Mouse (Mus musculus) ES-E14 (cell line): ENCODE measurements around the gene Gm525. TPM values are rescaled to one million over a fixed set of nuclear protein-coding genes. Genes with fewer than 3 reads are reported as not detected.
"Not testable (repeated sequence)": the region's sequence is repeated elsewhere in the genome, so short reads cannot be mapped to it uniquely, and the experiment has no call there.

ENCODE experiments used
- DNase-seq: peaks from one replicate; pipeline ENCODE4 v3.0.0-alpha.2; 2013; ENCODE audit warnings: low read depth, low spot score
- H3K27ac ChIP-seq: 2 replicates; pipeline ENCODE4 v1.5.1; 2012; ENCODE audit warnings: low read depth, mild to moderate bottlenecking, low read length, moderate library complexity, mixed read lengths; ENCODE audit not compliant: poor library complexity, insufficient read depth, severe bottlenecking
- H3K36me3 ChIP-seq: 2 replicates; pipeline ENCODE4 v1.6.1; 2012; ENCODE audit warnings: mild to moderate bottlenecking, low read length, moderate library complexity, mixed read lengths; ENCODE audit not compliant: control insufficient read depth, poor library complexity, insufficient read depth, severe bottlenecking
- H3K4me1 ChIP-seq, 2 experiments: fragments of 150-350 bp in 1 of 2; sonication (generic) in 1 of 2; 2 replicates each; pipeline ENCODE4 v1.6.1; 2012; ENCODE audit warnings: low read length in 2 of 2, mild to moderate bottlenecking in 1 of 2, mixed read lengths in 1 of 2; ENCODE audit not compliant: control insufficient read depth in 2 of 2, insufficient read depth in 2 of 2, poor library complexity in 1 of 2
- H3K4me3 ChIP-seq, 2 experiments: fragments of 150-350 bp in 1 of 2; sonication (generic) in 1 of 2; 2 replicates each; pipeline ENCODE4 v1.5.1; 2012; ENCODE audit warnings: low read length in 2 of 2, low read depth in 1 of 2, mild to moderate bottlenecking in 1 of 2, mixed read lengths in 1 of 2; ENCODE audit not compliant: insufficient read depth in 1 of 2, poor library complexity in 1 of 2, severe bottlenecking in 1 of 2
- H3K9ac ChIP-seq: 2 replicates; pipeline ENCODE4 v1.6.1; 2012; ENCODE audit warnings: low read depth, mild to moderate bottlenecking, low read length, mixed read lengths; ENCODE audit not compliant: poor library complexity, insufficient read depth, severe bottlenecking
- H3K9me3 ChIP-seq: fragments of 150-350 bp; sonication (generic); 2 replicates; pipeline ENCODE4 v1.6.1; 2012; ENCODE audit warnings: low read depth, mild to moderate bottlenecking, low read length; ENCODE audit not compliant: control insufficient read depth, insufficient read depth
- CHD2 ChIP-seq: IDR thresholded peaks from 2 replicates; pipeline ENCODE4 v1.6.1; 2014; ENCODE audit warnings: mild to moderate bottlenecking, low read depth, low read length, inconsistent platforms
- HCFC1 ChIP-seq: IDR thresholded peaks from 2 replicates; pipeline ENCODE4 v1.6.1; 2012; ENCODE audit warnings: low read length, inconsistent platforms, borderline replicate concordance; ENCODE audit not compliant: insufficient read depth
- MAFK ChIP-seq: IDR thresholded peaks from 2 replicates; pipeline ENCODE4 v1.6.1; 2014; ENCODE audit warnings: mild to moderate bottlenecking, low read depth, low read length, inconsistent platforms; ENCODE audit not compliant: insufficient read depth
- ZC3H11A ChIP-seq: IDR thresholded peaks from 2 replicates; pipeline ENCODE4 v1.6.1; 2012; ENCODE audit warnings: low read depth, mild to moderate bottlenecking, inconsistent platforms, low read length, borderline replicate concordance
- ZNF384 ChIP-seq: IDR thresholded peaks from 2 replicates; pipeline ENCODE4 v1.6.1; 2012; ENCODE audit warnings: low read depth, low read length, inconsistent platforms
- in situ Hi-C, 2 experiments: fragments of 600-800 bp; cut with MboI; formaldehyde crosslinking; loops; one replicate each; pipeline ENCODE4 v1.15.1; 2025; ENCODE audit warnings: low sequenced_read_pairs in 2 of 2, inconsistent platforms in 1 of 2; ENCODE audit not compliant: unreplicated experiment in 2 of 2
- total RNA-seq: library from RNA; depleted of rRNA; stranded (reverse); fragments of 300-350 nt; gene quantifications from 2 replicates; pipeline ENCODE4 v1.2.3, GENCODE M21; 2012

Gm525 gene
- total RNA-seq, 1 experiment: 5.9 TPM

DNA sequence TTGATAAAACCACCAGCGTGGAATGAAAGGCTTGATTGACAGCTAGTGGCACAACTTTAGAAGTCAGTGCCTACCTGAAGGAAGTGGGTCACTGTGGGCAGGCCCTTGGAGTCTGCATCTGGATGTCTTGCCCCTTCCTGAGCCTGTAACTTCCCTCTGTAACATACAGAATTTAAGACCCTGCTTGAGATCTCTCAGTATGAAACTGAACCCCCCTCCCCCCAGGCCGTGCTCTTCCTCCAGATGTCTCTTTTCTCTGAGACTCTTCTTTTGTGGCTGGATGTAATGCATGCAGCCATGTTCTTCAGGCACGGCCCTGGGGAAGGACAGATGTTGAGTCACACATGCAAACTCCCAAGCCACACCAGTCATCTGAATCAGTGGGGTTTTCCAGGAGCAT, 21.7 kb downstream of the Gm525 start:
- H3K9me3 ChIP-seq: no peaks in the 10 kb centered on the region
- TF ChIP-seq ZNF384 (no peak), MAFK (no peak), ZC3H11A (no peak), CHD2 (no peak), HCFC1 (no peak)
- no peak overlapping the region for H3K27ac ChIP-seq
- no peak for DNase-seq
- H3K4me3 ChIP-seq: no peak overlapping the region
- no peaks in the 10 kb centered on the region; a peak in 1 of 4 replicates for H3K4me1 ChIP-seq
- no peak overlapping the region for H3K9ac ChIP-seq
- in situ Hi-C loops: loop anchor here in 1 of 2 experiments (10.0 kb wide), 1 partner anchor 209 kb away; the partner anchor contains the start of gene Nog
- no peaks in the 10 kb centered on the region for H3K36me3 ChIP-seq

DNA sequence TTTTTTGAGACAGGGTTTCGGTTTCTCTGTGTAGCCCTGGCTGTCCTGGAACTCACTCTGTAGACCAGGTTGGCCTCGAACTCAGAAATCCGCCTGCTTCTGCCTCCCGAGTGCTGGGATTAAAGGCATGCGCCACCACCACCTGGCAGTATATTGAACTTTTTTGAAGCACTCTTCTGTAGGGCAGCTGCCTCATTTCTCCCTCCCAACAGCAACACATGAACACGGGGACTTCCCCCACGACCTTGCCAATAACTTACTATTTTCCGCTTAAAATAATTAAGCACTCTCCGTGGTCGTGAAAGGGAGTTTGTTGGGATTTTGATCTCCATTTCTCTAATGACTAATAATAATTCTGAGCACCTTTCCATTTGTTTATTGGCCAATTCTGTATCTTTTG, 23.7 kb downstream of the Gm525 start:
- not testable (repeated sequence) for H3K4me3 ChIP-seq, DNase-seq, H3K27ac ChIP-seq, H3K36me3 ChIP-seq, H3K9ac ChIP-seq, H3K9me3 ChIP-seq, H3K4me1 ChIP-seq
- in situ Hi-C loops: loop anchor here in 1 of 2 experiments (10.0 kb wide), 1 partner anchor 208 kb away; the partner anchor contains the start of gene Nog

DNA sequence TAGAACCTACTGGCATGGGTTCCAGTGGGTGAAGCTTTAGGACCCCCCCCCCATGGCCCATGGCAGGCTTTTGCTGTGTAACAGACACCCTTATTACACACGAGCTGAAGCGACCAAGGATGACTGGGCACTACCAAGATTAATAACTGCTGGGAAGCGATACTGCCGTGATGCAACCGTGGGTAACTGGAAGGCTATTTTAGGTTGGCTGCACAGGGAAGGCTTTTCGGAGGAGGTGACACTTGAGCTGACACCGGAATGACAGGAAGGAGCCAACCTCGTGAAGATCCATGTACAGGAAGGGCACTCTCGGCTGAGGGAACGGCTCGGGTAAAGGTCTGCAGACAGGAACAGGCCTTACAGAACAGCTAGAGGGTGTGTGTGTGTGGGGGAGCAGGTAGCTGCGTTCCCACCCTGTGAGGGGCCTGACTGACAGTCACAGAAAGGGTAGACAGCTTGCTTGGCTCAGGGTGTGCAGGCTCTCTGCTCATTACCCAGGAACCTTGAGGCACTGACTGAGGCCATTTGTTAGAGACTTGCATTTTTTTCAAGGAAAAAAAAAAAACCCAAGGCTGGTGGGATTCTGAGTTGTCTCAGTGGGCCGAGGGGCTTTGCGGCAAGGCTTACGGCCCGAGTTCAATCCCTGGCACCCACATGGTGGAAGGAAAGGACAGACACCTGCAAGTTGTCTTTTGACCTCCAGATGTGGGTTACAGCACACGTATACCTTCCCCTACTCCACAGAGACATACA, 24.6 kb downstream of the Gm525 start:
- in situ Hi-C loops: loop anchor here in 1 of 2 experiments (10.0 kb wide), 1 partner anchor 207 kb away; the partner anchor contains the start of gene Nog
- Histone ChIP-seq H3K4me1 (peaks cover 0 to 4% of the 10 kb centered on the region in 2 experiments; a peak in 1 of 4 replicates), H3K36me3 (no peaks in the 10 kb centered on the region), H3K9me3 (no peaks in the 10 kb centered on the region), H3K9ac (no peak overlapping the region), H3K4me3 (no peak overlapping the region), H3K27ac (no peak overlapping the region)
- no peak for TF ChIP-seq ZC3H11A
- TF ChIP-seq HCFC1: no peak
- TF ChIP-seq MAFK: no peak
- no peak for TF ChIP-seq ZNF384
- TF ChIP-seq CHD2: no peak
- DNase-seq: no peak

DNA sequence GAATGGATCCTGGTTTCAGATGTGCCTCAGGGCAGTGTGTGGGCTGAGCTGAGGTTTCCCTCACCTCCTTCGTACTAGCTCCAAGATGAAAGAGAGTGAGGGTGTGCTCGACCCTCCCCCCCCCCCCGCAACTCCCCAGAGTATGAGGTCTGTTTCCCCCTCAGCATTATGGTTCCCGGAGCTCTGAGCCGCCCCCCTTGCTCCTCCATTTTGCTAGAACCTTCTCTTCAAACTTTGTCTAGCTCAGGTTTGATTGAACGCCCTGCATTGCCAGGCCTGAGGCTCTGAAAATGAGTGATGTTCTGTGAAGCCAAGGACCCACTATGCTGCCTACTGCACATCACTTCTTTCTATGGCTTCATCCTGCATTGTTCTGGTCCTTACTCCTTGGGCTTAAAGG, 25.3 kb downstream of the Gm525 start:
- H3K9ac ChIP-seq: no peak overlapping the region
- no peaks in the 10 kb centered on the region for H3K9me3 ChIP-seq
- TF ChIP-seq CHD2 (no peak), ZC3H11A (no peak), ZNF384 (no peak), HCFC1 (no peak), MAFK (no peak)
- no peak overlapping the region for H3K4me3 ChIP-seq
- peaks cover 0 to 4% of the 10 kb centered on the region in 2 experiments; a peak in 1 of 4 replicates for H3K4me1 ChIP-seq
- H3K27ac ChIP-seq: no peak overlapping the region
- no peaks in the 10 kb centered on the region for H3K36me3 ChIP-seq
- DNase-seq: no peak
- in situ Hi-C loops: loop anchor here in 1 of 2 experiments (10.0 kb wide), 1 partner anchor 206 kb away; the partner anchor contains the start of gene Nog

DNA sequence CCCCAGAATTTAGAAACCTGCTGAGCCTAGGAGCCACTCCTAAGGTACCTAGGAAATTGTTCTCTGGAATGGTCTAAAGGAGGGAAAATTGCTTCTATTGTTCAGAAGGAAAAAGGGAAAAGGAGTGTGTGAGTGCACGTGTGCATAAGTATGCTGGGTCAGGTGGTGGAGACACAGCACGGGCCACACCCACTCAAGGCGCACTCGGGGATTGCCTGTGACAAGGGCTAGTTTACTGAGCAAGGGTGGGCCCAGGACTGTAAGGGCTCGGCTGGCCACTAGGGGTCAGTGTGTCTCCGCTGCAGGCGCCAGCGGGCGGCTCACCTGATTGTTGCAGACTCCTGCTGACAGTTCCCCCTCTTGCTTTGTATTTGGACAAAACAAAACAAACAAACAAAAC, 26.8 kb downstream of the Gm525 start:
- no peak overlapping the region for H3K4me3 ChIP-seq
- H3K27ac ChIP-seq: no peak overlapping the region
- TF ChIP-seq HCFC1 (peak; percentile 56; the same call in 1 of the 2 replicates), ZC3H11A (peak; percentile 87; the same call in 1 of the 2 replicates), CHD2 (no peak; the same call in 1 of the 2 replicates)
- H3K9ac ChIP-seq: no peak overlapping the region
- no peaks in the 10 kb centered on the region for H3K36me3 ChIP-seq
- peaks cover 0 to 7% of the 10 kb centered on the region in 2 experiments; a peak in 2 of 4 replicates for H3K4me1 ChIP-seq
- no peaks in the 10 kb centered on the region for H3K9me3 ChIP-seq
- in situ Hi-C loops: no loop called here
- peak; percentile 87 for DNase-seq
